Mouse (Mus musculus) thymus, adult 2 months (tissue): ENCODE results near the gene Tldc1.

Experiments
- CTCF ChIP-seq: fragments of 200-500 bp; IDR thresholded peaks from 2 replicates; pipeline ENCODE4 v1.5.1; 2012; ENCODE audit warnings: mild to moderate bottlenecking, control low read depth, low read length, moderate library complexity, borderline replicate concordance; ENCODE audit not compliant: control insufficient read depth, poor library complexity, insufficient read depth; ENCODE audit errors: extremely low read depth
- POLR2A ChIP-seq: fragments of 200-500 bp; IDR thresholded peaks from 2 replicates; pipeline ENCODE4 v1.6.1; 2012; ENCODE audit warnings: mild to moderate bottlenecking, low read length, control low read depth, moderate library complexity; ENCODE audit not compliant: control insufficient read depth, poor library complexity, insufficient read depth; ENCODE audit errors: extremely low read depth

DNA sequence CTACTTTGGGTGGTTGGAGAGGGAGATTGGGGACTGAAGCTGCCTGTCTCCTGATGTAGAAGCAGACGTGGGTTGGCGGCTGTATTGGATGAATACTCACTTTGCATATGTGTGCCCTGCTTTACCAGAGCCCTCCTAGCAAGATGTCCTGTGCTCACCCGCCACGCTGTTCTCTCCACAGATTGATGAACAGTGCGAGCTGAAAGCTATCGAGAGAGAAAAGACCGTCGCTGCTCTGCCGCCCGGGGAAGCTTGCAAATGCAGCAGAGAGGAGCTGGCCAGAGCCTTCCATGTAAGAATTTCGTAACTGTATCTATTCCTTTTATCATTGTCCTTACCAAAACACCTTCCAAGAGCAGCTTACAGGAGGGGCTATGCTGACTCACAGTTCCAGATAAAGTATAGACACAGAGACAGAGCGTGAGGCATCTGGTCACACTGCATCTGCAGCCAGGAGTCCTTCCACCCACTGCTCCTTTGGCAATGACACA is 59.2 kb downstream of the Tldc1 start:
- TF ChIP-seq CTCF, result no peak
- no peak for TF ChIP-seq POLR2A
